Mouse (Mus musculus) forebrain, embryonic 13.5 days (tissue): ENCODE measurements around the gene Fgf5. TPM values are rescaled to one million over a fixed set of nuclear protein-coding genes. Genes with fewer than 3 reads are reported as not detected.

Source experiments
- ATAC-seq: fragments of 200-750 bp; cut with Nextera tagmentation; 2 replicates; pipeline ENCODE4 v1.8.0; 2017
- H3K27ac ChIP-seq: fragments of 300-500 bp; sonication (generic); 2 replicates; pipeline ENCODE4 v1.5.1; 2015; ENCODE audit warnings: inconsistent platforms, mild to moderate bottlenecking, moderate library complexity
- H3K27me3 ChIP-seq: fragments of 300-500 bp; sonication (generic); 2 replicates; pipeline ENCODE4 v1.6.1; 2015; ENCODE audit warnings: mild to moderate bottlenecking, inconsistent platforms
- H3K36me3 ChIP-seq: fragments of 300-500 bp; sonication (generic); 2 replicates; pipeline ENCODE4 v1.6.1; 2015; ENCODE audit warnings: mild to moderate bottlenecking, inconsistent platforms; ENCODE audit not compliant: poor library complexity, severe bottlenecking
- H3K4me1 ChIP-seq: fragments of 300-500 bp; sonication (generic); 2 replicates; pipeline ENCODE4 v1.6.1; 2015; ENCODE audit warnings: inconsistent platforms
- H3K4me2 ChIP-seq: fragments of 300-500 bp; sonication (generic); 2 replicates; pipeline ENCODE4 v1.6.1; 2015; ENCODE audit warnings: inconsistent platforms, mild to moderate bottlenecking, moderate library complexity
- H3K4me3 ChIP-seq: fragments of 300-500 bp; sonication (generic); 2 replicates; pipeline ENCODE4 v1.5.1; 2015; ENCODE audit warnings: mild to moderate bottlenecking, inconsistent platforms
- H3K9ac ChIP-seq: fragments of 300-500 bp; sonication (generic); 2 replicates; pipeline ENCODE4 v1.6.1; 2015; ENCODE audit warnings: mild to moderate bottlenecking, inconsistent platforms
- H3K9me3 ChIP-seq: fragments of 300-500 bp; sonication (generic); replicated peaks from 2 replicates; pipeline ENCODE4 v1.6.1; 2016; ENCODE audit warnings: inconsistent platforms
- WGBS: fragments of 180-500 bp; shearing (Covaris S2); methylation state at CpG from one replicate; pipeline ENCODE4 v1.1.7; 2015; 5-methylcytosine and 5-hydroxymethylcytosine counted together
- polyA plus RNA-seq: library from polyadenylated mRNA; unstranded; fragments of >200 nt; fragmentation: Nextera tagmentation; extraction: Ambion mirVana; gene quantifications from 2 replicates; pipeline ENCODE4 v1.2.1, GENCODE M21; 2015

The Fgf5 gene
- polyA plus RNA-seq, 1 experiment from 2014 or later, result 0.57 TPM

- H3K9ac ChIP-seq, result no peak overlapping the region
- no peaks in the 10 kb centered on the region for H3K36me3 ChIP-seq
- 3% methylated on average over 12 of the region's 12 CpGs for WGBS
- H3K4me2 ChIP-seq, result 0 out of 2 replicates have a peak overlapping the region, but pooled peaks have one; percentile 20
- no peak overlapping the region for H3K27ac ChIP-seq
- H3K4me3 ChIP-seq, result no peak overlapping the region
- H3K27me3 ChIP-seq, result peaks cover 72% of the 10 kb centered on the region
- no peaks in the 10 kb centered on the region for H3K9me3 ChIP-seq
- ATAC-seq, result no peak
- H3K4me1 ChIP-seq, result peaks cover 19% of the 10 kb centered on the region
Measured at GRCm38 (mm10) chr5:98255176-98255575, 1.2 kb downstream of the Fgf5 start.

- Histone ChIP-seq H3K27me3 (peaks cover 66% of the 10 kb centered on the region), H3K27ac (no peak overlapping the region), H3K4me2 (peak overlapping the region; percentile 20), H3K9ac (no peak overlapping the region), H3K4me3 (no peak overlapping the region), H3K9me3 (no peaks in the 10 kb centered on the region), H3K36me3 (no peaks in the 10 kb centered on the region), H3K4me1 (peaks cover 19% of the 10 kb centered on the region)
- ATAC-seq, result no peak
- 5% methylated on average over 18 of the region's 18 CpGs for WGBS
Measured at GRCm38 (mm10) chr5:98255760-98256490, 1.9 kb downstream of the Fgf5 start.

GRCm38 (mm10) chr5:98275318-98275818 lies 21.4 kb downstream of the Fgf5 start:
- Histone ChIP-seq H3K4me2 (no peak overlapping the region), H3K27me3 (no peaks in the 10 kb centered on the region), H3K9ac (no peak overlapping the region), H3K36me3 (no peaks in the 10 kb centered on the region), H3K4me3 (no peak overlapping the region), H3K4me1 (no peaks in the 10 kb centered on the region), H3K9me3 (no peaks in the 10 kb centered on the region), H3K27ac (no peak overlapping the region)
- no peak for ATAC-seq
- WGBS, result 91% methylated on average over 21 of the region's 21 CpGs

GRCm38 (mm10) chr5:98281993-98282392 lies 28.0 kb downstream of the Fgf5 start:
- 33% methylated on average over 9 of the region's 9 CpGs for WGBS
- Histone ChIP-seq H3K9me3 (no peaks in the 10 kb centered on the region), H3K27ac (no peak overlapping the region), H3K4me1 (0 out of 2 replicates have a peak, but pooled peaks cover 7% of the 10 kb centered on the region), H3K4me2 (peak overlapping the region; percentile 9; the same call in 1 of the 2 replicates), H3K36me3 (no peaks in the 10 kb centered on the region), H3K9ac (no peak overlapping the region), H3K4me3 (no peak overlapping the region), H3K27me3 (no peaks in the 10 kb centered on the region)
- no peak for ATAC-seq

GRCm38 (mm10) chr5:98283696-98284478 lies 29.9 kb downstream of the Fgf5 start:
- 0 out of 2 replicates have a peak, but pooled peaks cover 7% of the 10 kb centered on the region for H3K4me1 ChIP-seq
- 0 out of 2 replicates have a peak overlapping the region, but pooled peaks have one; percentile 5 for H3K4me2 ChIP-seq
- no peak overlapping the region for H3K4me3 ChIP-seq
- H3K27ac ChIP-seq, result no peak overlapping the region
- 33% methylated on average over 17 of the region's 17 CpGs for WGBS
- H3K36me3 ChIP-seq, result no peaks in the 10 kb centered on the region
- ATAC-seq, result no peak
- H3K9me3 ChIP-seq, result no peaks in the 10 kb centered on the region
- no peaks in the 10 kb centered on the region for H3K27me3 ChIP-seq
- no peak overlapping the region for H3K9ac ChIP-seq

- 84% methylated on average over 8 of the region's 8 CpGs for WGBS
Measured at GRCm38 (mm10) chr5:98290642-98291041, 36.7 kb downstream of the Fgf5 start.

GRCm38 (mm10) chr5:98292388-98293048 lies 38.5 kb downstream of the Fgf5 start:
- H3K27me3 ChIP-seq, result peaks cover 34% of the 10 kb centered on the region
- H3K27ac ChIP-seq, result no peak overlapping the region
- H3K9ac ChIP-seq, result no peak overlapping the region
- H3K9me3 ChIP-seq, result no peaks in the 10 kb centered on the region
- ATAC-seq, result 0 out of 2 replicates have a peak, but pooled peaks have one; percentile 4
- peaks cover 16% of the 10 kb centered on the region for H3K4me1 ChIP-seq
- WGBS, result under 1% methylated on average over 19 of the region's 19 CpGs
- no peaks in the 10 kb centered on the region for H3K36me3 ChIP-seq
- H3K4me2 ChIP-seq, result peak overlapping the region; percentile 58
- peak overlapping the region; percentile 27 for H3K4me3 ChIP-seq

More at GRCm38 (mm10) chr5:98290642-98291041, 36.7 kb downstream of the Fgf5 start:
- Histone ChIP-seq H3K36me3 (no peaks in the 10 kb centered on the region), H3K4me3 (no peak overlapping the region), H3K27ac (no peak overlapping the region), H3K9ac (no peak overlapping the region), H3K27me3 (peaks cover 34% of the 10 kb centered on the region), H3K4me1 (peaks cover 16% of the 10 kb centered on the region), H3K4me2 (no peak overlapping the region), H3K9me3 (no peaks in the 10 kb centered on the region)
- ATAC-seq, result no peak

- Histone ChIP-seq H3K4me2 (peak overlapping the region; percentile 58), H3K36me3 (no peaks in the 10 kb centered on the region), H3K4me1 (peaks cover 16% of the 10 kb centered on the region), H3K9ac (no peak overlapping the region), H3K27me3 (peaks cover 34% of the 10 kb centered on the region), H3K4me3 (peak overlapping the region; percentile 27), H3K27ac (no peak overlapping the region), H3K9me3 (no peaks in the 10 kb centered on the region)
- under 1% methylated on average over 11 of the region's 12 CpGs for WGBS
- ATAC-seq, result no peak
Measured at GRCm38 (mm10) chr5:98293049-98293715, 39.2 kb downstream of the Fgf5 start.

- Histone ChIP-seq H3K4me3 (no peak overlapping the region), H3K27ac (no peak overlapping the region), H3K9me3 (no peaks in the 10 kb centered on the region), H3K27me3 (peaks cover 2% of the 10 kb centered on the region; the same call in 1 of the 2 replicates), H3K4me2 (no peak overlapping the region), H3K36me3 (no peaks in the 10 kb centered on the region), H3K4me1 (no peaks in the 10 kb centered on the region), H3K9ac (no peak overlapping the region)
- ATAC-seq, result no peak
- WGBS, result 92% methylated on average over 4 of the region's 4 CpGs
Measured at GRCm38 (mm10) chr5:98300079-98300478, 46.1 kb downstream of the Fgf5 start.

- Histone ChIP-seq H3K9me3 (no peaks in the 10 kb centered on the region), H3K27me3 (no peaks in the 10 kb centered on the region), H3K9ac (no peak overlapping the region), H3K36me3 (no peaks in the 10 kb centered on the region), H3K4me1 (no peaks in the 10 kb centered on the region), H3K4me2 (no peak overlapping the region), H3K4me3 (no peak overlapping the region), H3K27ac (no peak overlapping the region)
- no peak for ATAC-seq
- WGBS, result 87% methylated on average over 4 of the region's 4 CpGs
Measured at GRCm38 (mm10) chr5:98305673-98306072, 51.7 kb downstream of the Fgf5 start.

- no peak overlapping the region for H3K4me2 ChIP-seq
- no peaks in the 10 kb centered on the region for H3K36me3 ChIP-seq
- no peaks in the 10 kb centered on the region for H3K9me3 ChIP-seq
- no peaks in the 10 kb centered on the region for H3K27me3 ChIP-seq
- H3K4me3 ChIP-seq, result no peak overlapping the region
- H3K9ac ChIP-seq, result no peak overlapping the region
- no peak for ATAC-seq
- no peaks in the 10 kb centered on the region for H3K4me1 ChIP-seq
- no peak overlapping the region for H3K27ac ChIP-seq
- 57% methylated on average over 9 of the region's 9 CpGs for WGBS
Measured at GRCm38 (mm10) chr5:98306528-98306927, 52.5 kb downstream of the Fgf5 start.
